Mouse (Mus musculus) bone marrow, adult 2 months (tissue): ENCODE measurements around the gene Nup210l.

Experiments
- CTCF ChIP-seq: fragments of 200-500 bp; IDR thresholded peaks from 2 replicates; pipeline ENCODE4 v1.5.1; 2011; ENCODE audit warnings: low read length, control low read depth; ENCODE audit not compliant: control insufficient read depth, insufficient read depth
- POLR2A ChIP-seq: fragments of 200-500 bp; IDR thresholded peaks from 2 replicates; pipeline ENCODE4 v1.6.1; 2011; ENCODE audit warnings: low read depth, mild to moderate bottlenecking, control low read depth, low read length, borderline replicate concordance; ENCODE audit not compliant: control insufficient read depth

- TF ChIP-seq CTCF (no peak), POLR2A (no peak)
These were observed 79.6 kb downstream of the Nup210l start for GRCm38 (mm10) chr3:90183581-90183980.
